Mouse (Mus musculus): ENCODE results near the gene Rhbdl3. TPM values are rescaled to one million over a fixed set of nuclear protein-coding genes. Genes with fewer than 3 reads are reported as not detected.

The Rhbdl3 gene
- polyA plus RNA-seq, 1 experiment from 2014 or later = 0.12 TPM

GRCm38 (mm10) chr11:80312565-80312964 lies 11.9 kb downstream of the Rhbdl3 start:
- no peaks in the 10 kb centered on the region for H3K9me3 ChIP-seq (replicated peaks)
- WGBS (ENCODE audit: insufficient replicate concordance) = 4% methylated on average over 6 of the region's 6 CpGs
- H3K4me3 ChIP-seq (replicated peaks) = no peak overlapping the region
- H3K36me3 ChIP-seq = no peaks in the 10 kb centered on the region
- peaks cover 14% of the 10 kb centered on the region for H3K27me3 ChIP-seq
- H3K27ac ChIP-seq = no peak overlapping the region
- no peaks in the 10 kb centered on the region for H3K4me1 ChIP-seq (replicated peaks)
- H3K9ac ChIP-seq = no peak overlapping the region
- no peak for DNase-seq
- no peak for ATAC-seq (ENCODE audit: low read depth)
- H3K4me2 ChIP-seq = no peak overlapping the region

GRCm38 (mm10) chr11:80313462-80313861 lies 12.8 kb downstream of the Rhbdl3 start:
- H3K4me1 ChIP-seq (replicated peaks) = no peaks in the 10 kb centered on the region
- H3K9ac ChIP-seq = no peak overlapping the region
- H3K9me3 ChIP-seq (replicated peaks) = no peaks in the 10 kb centered on the region
- H3K4me2 ChIP-seq = no peak overlapping the region
- no peaks in the 10 kb centered on the region for H3K36me3 ChIP-seq
- H3K27me3 ChIP-seq = peaks cover 14% of the 10 kb centered on the region
- 52% methylated on average over 1 of the region's 1 CpGs for WGBS (ENCODE audit: insufficient replicate concordance)
- DNase-seq (no peak), ATAC-seq (ENCODE audit: low read depth) (no peak)
- no peak overlapping the region for H3K4me3 ChIP-seq (replicated peaks)
- H3K27ac ChIP-seq = no peak overlapping the region

GRCm38 (mm10) chr11:80313944-80314343 lies 13.2 kb downstream of the Rhbdl3 start:
- H3K4me1 ChIP-seq (replicated peaks) = no peaks in the 10 kb centered on the region
- DNase-seq (no peak), ATAC-seq (ENCODE audit: low read depth) (no peak)
- WGBS (ENCODE audit: insufficient replicate concordance) = 57% methylated on average over 4 of the region's 4 CpGs
- peaks cover 14% of the 10 kb centered on the region for H3K27me3 ChIP-seq
- H3K36me3 ChIP-seq = no peaks in the 10 kb centered on the region
- H3K4me3 ChIP-seq (replicated peaks) = no peak overlapping the region
- H3K27ac ChIP-seq = no peak overlapping the region
- H3K9me3 ChIP-seq (replicated peaks) = no peaks in the 10 kb centered on the region
- no peak overlapping the region for H3K4me2 ChIP-seq
- H3K9ac ChIP-seq = no peak overlapping the region

GRCm38 (mm10) chr11:80315743-80316639 lies 15.3 kb downstream of the Rhbdl3 start:
- whole genome bisulfite sequencing (ENCODE audit: insufficient replicate concordance) = 56% methylated on average over 10 of the region's 10 CpGs
- Histone ChIP-seq H3K4me3 (replicated peaks) (no peak overlapping the region), H3K4me2 (no peak overlapping the region), H3K4me1 (replicated peaks) (no peaks in the 10 kb centered on the region), H3K9ac (no peak overlapping the region), H3K36me3 (no peaks in the 10 kb centered on the region), H3K9me3 (replicated peaks) (no peaks in the 10 kb centered on the region), H3K27me3 (peaks cover 11% of the 10 kb centered on the region), H3K27ac (no peak overlapping the region)
- ATAC-seq (ENCODE audit: low read depth) = no peak
- DNase-seq = no peak

GRCm38 (mm10) chr11:80323255-80323654 lies 22.5 kb downstream of the Rhbdl3 start:
- H3K27ac ChIP-seq = no peak overlapping the region
- 21% methylated on average over 13 of the region's 13 CpGs for WGBS (ENCODE audit: insufficient replicate concordance)
- ATAC-seq (ENCODE audit: low read depth) (no peak), DNase-seq (peak; percentile 15)
- H3K9me3 ChIP-seq (replicated peaks) = no peaks in the 10 kb centered on the region
- no peak overlapping the region for H3K4me3 ChIP-seq (replicated peaks)
- no peaks in the 10 kb centered on the region for H3K36me3 ChIP-seq
- no peak overlapping the region for H3K4me2 ChIP-seq
- no peaks in the 10 kb centered on the region for H3K27me3 ChIP-seq
- H3K9ac ChIP-seq = no peak overlapping the region
- H3K4me1 ChIP-seq (replicated peaks) = 0 out of 2 replicates have a peak, but pooled peaks cover 4% of the 10 kb centered on the region

- Histone ChIP-seq H3K27me3 (no peaks in the 10 kb centered on the region), H3K4me1 (replicated peaks) (0 out of 2 replicates have a peak, but pooled peaks cover 4% of the 10 kb centered on the region), H3K27ac (no peak overlapping the region), H3K9ac (no peak overlapping the region), H3K36me3 (no peaks in the 10 kb centered on the region), H3K9me3 (replicated peaks) (no peaks in the 10 kb centered on the region), H3K4me3 (replicated peaks) (no peak overlapping the region), H3K4me2 (no peak overlapping the region)
- WGBS (ENCODE audit: insufficient replicate concordance) = 69% methylated on average over 6 of the region's 6 CpGs
- DNase-seq (no peak), ATAC-seq (ENCODE audit: low read depth) (no peak)
These were observed 23.9 kb downstream of the Rhbdl3 start for GRCm38 (mm10) chr11:80324636-80325035.

GRCm38 (mm10) chr11:80332709-80333400 lies 32.1 kb downstream of the Rhbdl3 start:
- Histone ChIP-seq H3K9ac (no peak overlapping the region), H3K4me1 (replicated peaks) (no peaks in the 10 kb centered on the region), H3K27me3 (peaks cover 21% of the 10 kb centered on the region), H3K27ac (no peak overlapping the region), H3K4me3 (replicated peaks) (no peak overlapping the region), H3K36me3 (no peaks in the 10 kb centered on the region), H3K4me2 (no peak overlapping the region), H3K9me3 (replicated peaks) (no peaks in the 10 kb centered on the region)
- DNase-seq (no peak), ATAC-seq (ENCODE audit: low read depth) (no peak)
- 52% methylated on average over 12 of the region's 12 CpGs for WGBS (ENCODE audit: insufficient replicate concordance)

- WGBS (ENCODE audit: insufficient replicate concordance) = 13% methylated on average over 7 of the region's 7 CpGs
- no peaks in the 10 kb centered on the region for H3K36me3 ChIP-seq
- H3K9me3 ChIP-seq (replicated peaks) = no peaks in the 10 kb centered on the region
- H3K4me1 ChIP-seq (replicated peaks) = no peaks in the 10 kb centered on the region
- H3K27ac ChIP-seq = no peak overlapping the region
- no peak overlapping the region for H3K4me2 ChIP-seq
- H3K4me3 ChIP-seq (replicated peaks) = no peak overlapping the region
- ATAC-seq (ENCODE audit: low read depth) (no peak), DNase-seq (no peak)
- no peak overlapping the region for H3K9ac ChIP-seq
- peaks cover 21% of the 10 kb centered on the region for H3K27me3 ChIP-seq
These were observed 35.1 kb downstream of the Rhbdl3 start for GRCm38 (mm10) chr11:80335609-80336350.

- Histone ChIP-seq H3K27me3 (peaks cover 21% of the 10 kb centered on the region), H3K36me3 (no peaks in the 10 kb centered on the region), H3K9ac (no peak overlapping the region), H3K4me2 (no peak overlapping the region), H3K4me3 (replicated peaks) (no peak overlapping the region), H3K9me3 (replicated peaks) (no peaks in the 10 kb centered on the region), H3K27ac (no peak overlapping the region), H3K4me1 (replicated peaks) (no peaks in the 10 kb centered on the region)
- DNase-seq = no peak
- no peak for ATAC-seq (ENCODE audit: low read depth)
- 16% methylated on average over 6 of the region's 6 CpGs for WGBS (ENCODE audit: insufficient replicate concordance)
These were observed 35.6 kb downstream of the Rhbdl3 start for GRCm38 (mm10) chr11:80336351-80336730.

- Histone ChIP-seq H3K4me3 (replicated peaks) (no peak overlapping the region), H3K4me2 (no peak overlapping the region), H3K9me3 (replicated peaks) (no peaks in the 10 kb centered on the region), H3K27ac (no peak overlapping the region), H3K36me3 (no peaks in the 10 kb centered on the region), H3K27me3 (peaks cover under 1% of the 10 kb centered on the region; the same call in 1 of the 2 replicates), H3K9ac (no peak overlapping the region), H3K4me1 (replicated peaks) (no peaks in the 10 kb centered on the region)
- DNase-seq (no peak), ATAC-seq (ENCODE audit: low read depth) (no peak)
- WGBS (ENCODE audit: insufficient replicate concordance) = 21% methylated on average over 2 of the region's 2 CpGs
These were observed 41.8 kb downstream of the Rhbdl3 start for GRCm38 (mm10) chr11:80342482-80342881.

- Histone ChIP-seq H3K4me1 (replicated peaks) (no peaks in the 10 kb centered on the region), H3K36me3 (no peaks in the 10 kb centered on the region), H3K4me2 (no peak overlapping the region), H3K9ac (no peak overlapping the region), H3K27me3 (no peaks in the 10 kb centered on the region), H3K9me3 (replicated peaks) (no peaks in the 10 kb centered on the region), H3K27ac (no peak overlapping the region), H3K4me3 (replicated peaks) (no peak overlapping the region)
- WGBS (ENCODE audit: insufficient replicate concordance) = 60% methylated on average over 5 of the region's 5 CpGs
- DNase-seq (peak; percentile 57), ATAC-seq (ENCODE audit: low read depth) (no peak)
These were observed 51.2 kb downstream of the Rhbdl3 start for GRCm38 (mm10) chr11:80351832-80352430.
